Mouse (Mus musculus): Measurements from ENCODE around the gene Stub1. TPM values are rescaled to one million over a fixed set of nuclear protein-coding genes. Genes with fewer than 3 reads are reported as not detected.

Gene Stub1
- total and polyA plus RNA-seq, 2 experiments from 2014 or later, result 115 to 212 TPM

DNA sequence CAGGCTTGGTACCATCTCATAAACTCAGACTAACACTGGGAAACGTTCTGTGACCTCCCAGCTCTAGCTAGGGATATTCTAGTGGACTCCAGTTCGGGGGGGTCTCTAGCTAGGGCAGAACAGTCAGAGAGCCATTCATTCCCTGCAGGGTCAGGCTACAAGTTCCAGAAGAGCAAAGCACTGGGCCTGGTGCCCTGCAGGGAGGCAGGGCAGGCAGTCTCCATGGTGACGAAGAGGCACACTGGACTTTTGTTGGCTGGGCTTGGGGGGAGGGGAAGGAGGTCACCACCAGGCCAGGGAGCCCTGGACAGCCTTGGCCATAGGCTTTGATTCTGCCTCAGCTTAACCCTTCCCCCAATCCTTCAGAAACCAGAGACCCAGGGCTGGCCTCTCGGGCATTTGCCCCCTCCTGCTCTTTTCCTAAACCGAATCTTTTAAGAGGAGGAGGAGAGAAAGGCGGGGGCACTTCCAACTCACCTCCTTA lies 37.6 kb downstream of the Stub1 start, which contains the start of gene AC134908.4:
Gene AC134908.4 (minus strand): TSS at position 51 of the 484 bp plus-strand sequence.
- Histone ChIP-seq H3K4me1 (ENCODE audit: control insufficient read depth, insufficient read depth) (peaks cover 22% of the 10 kb centered on the region; the same call in 1 of the 2 replicates), H3K27ac (ENCODE audit: low read depth) (no peak within 1 kb of the TSS), H3K4me2 (ENCODE audit: low read depth, low read length) (peak within 1 kb of the TSS; percentile 91), H3K9ac (replicated peaks; ENCODE audit: low read depth, low read length) (peak within 1 kb of the TSS; percentile 61), H3K36me3 (replicated peaks; ENCODE audit: control insufficient read depth, insufficient read depth, low read length) (no peaks in the 10 kb centered on the region), H3K9me3 (replicated peaks; ENCODE audit: control insufficient read depth, low read length) (no peaks in the 10 kb centered on the region), H3K27me3 (ENCODE audit: control insufficient read depth, insufficient read depth, low read length) (no peaks in the 10 kb centered on the region), H3K4me3 (ENCODE audit: low read depth, low read length) (peak within 1 kb of the TSS; percentile 94)
- TF ChIP-seq EP300 (IDR thresholded peaks at IDR 0.05; ENCODE audit: low read depth) (no peak), CTCF (IDR thresholded peaks at IDR 0.05; ENCODE audit: low read depth) (no peak)
- DNase-seq (ENCODE audit: low spot score) (no peak), ATAC-seq (ENCODE audit: insufficient read depth, low read depth) (no peak)
- WGBS, result 44% methylated on average over 6 of the region's 6 CpGs

DNA sequence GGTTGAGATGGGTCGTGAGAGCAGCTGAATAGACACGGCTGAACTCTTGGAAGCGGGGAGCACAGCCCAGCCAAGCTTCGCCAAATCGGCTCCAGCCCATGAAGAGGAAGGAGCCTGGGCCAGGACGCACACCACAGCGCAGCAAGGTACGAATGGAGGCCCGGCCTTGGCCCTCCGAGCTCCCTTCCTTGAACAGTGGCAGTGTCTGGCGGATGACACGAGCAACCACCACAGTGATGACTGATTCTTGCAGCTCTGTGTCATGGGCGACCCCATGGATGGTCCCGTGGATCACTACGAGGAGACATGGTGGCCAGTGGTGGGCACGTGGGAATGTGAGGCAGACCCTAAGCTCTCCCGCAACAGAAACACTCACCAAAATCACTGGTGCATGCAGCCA lies 38.2 kb downstream of the Stub1 start:
- H3K4me1 ChIP-seq (ENCODE audit: control insufficient read depth, insufficient read depth), result peaks cover 22% of the 10 kb centered on the region; the same call in 1 of the 2 replicates
- 91% methylated on average over 17 of the region's 17 CpGs for WGBS

DNA sequence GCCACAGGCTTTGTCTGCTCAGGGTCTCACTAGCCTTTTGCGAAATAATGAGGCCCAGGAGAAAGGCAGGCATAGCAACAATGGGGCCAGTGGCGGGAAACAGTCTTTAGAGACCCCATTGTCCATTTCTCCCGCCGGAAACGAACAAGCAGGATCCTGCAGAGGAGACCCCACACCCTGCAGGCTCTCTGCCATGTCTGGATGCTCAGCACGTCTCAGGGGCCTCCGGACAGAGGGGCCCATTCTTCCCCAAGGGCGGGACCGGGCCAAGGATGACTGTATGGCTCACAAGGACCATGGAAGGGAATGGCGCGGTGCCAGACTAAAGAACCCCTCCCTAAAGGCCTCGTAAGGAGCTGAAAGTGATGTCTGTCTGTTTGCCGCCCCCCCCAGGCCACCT lies 39.0 kb downstream of the Stub1 start:
- DNase-seq (ENCODE audit: low spot score) (no peak), ATAC-seq (ENCODE audit: insufficient read depth, low read depth) (no peak)
- Histone ChIP-seq H3K27me3 (ENCODE audit: control insufficient read depth, insufficient read depth, low read length) (no peaks in the 10 kb centered on the region), H3K9me3 (replicated peaks; ENCODE audit: control insufficient read depth, low read length) (no peaks in the 10 kb centered on the region), H3K27ac (ENCODE audit: low read depth) (no peak overlapping the region), H3K9ac (replicated peaks; ENCODE audit: low read depth, low read length) (no peak overlapping the region), H3K4me2 (ENCODE audit: low read depth, low read length) (no peak overlapping the region), H3K4me3 (ENCODE audit: low read depth, low read length) (no peak overlapping the region), H3K4me1 (ENCODE audit: control insufficient read depth, insufficient read depth) (peaks cover 22% of the 10 kb centered on the region; the same call in 1 of the 2 replicates), H3K36me3 (replicated peaks; ENCODE audit: control insufficient read depth, insufficient read depth, low read length) (peaks cover 9% of the 10 kb centered on the region; the same call in 1 of the 2 replicates)
- TF ChIP-seq EP300 (IDR thresholded peaks at IDR 0.05; ENCODE audit: low read depth) (no peak), CTCF (IDR thresholded peaks at IDR 0.05; ENCODE audit: low read depth) (no peak)
- WGBS, result 74% methylated on average over 13 of the region's 13 CpGs

More for the DNA sequence above, 38.2 kb downstream of the Stub1 start:
- H3K9me3 ChIP-seq (replicated peaks; ENCODE audit: control insufficient read depth, low read length), result no peaks in the 10 kb centered on the region
- H3K27me3 ChIP-seq (ENCODE audit: control insufficient read depth, insufficient read depth, low read length), result no peaks in the 10 kb centered on the region
- no peak overlapping the region for H3K4me2 ChIP-seq (ENCODE audit: low read depth, low read length)
- H3K9ac ChIP-seq (replicated peaks; ENCODE audit: low read depth, low read length), result no peak overlapping the region
- no peak for ATAC-seq (ENCODE audit: insufficient read depth, low read depth)
- H3K27ac ChIP-seq (ENCODE audit: low read depth), result no peak overlapping the region
- no peak overlapping the region for H3K4me3 ChIP-seq (ENCODE audit: low read depth, low read length)
- TF ChIP-seq EP300 (IDR thresholded peaks at IDR 0.05; ENCODE audit: low read depth), result no peak
- no peak for TF ChIP-seq CTCF (IDR thresholded peaks at IDR 0.05; ENCODE audit: low read depth)
- no peak for DNase-seq (ENCODE audit: low spot score)
- 0 out of 2 replicates have a peak, but pooled peaks cover 2% of the 10 kb centered on the region for H3K36me3 ChIP-seq (replicated peaks; ENCODE audit: control insufficient read depth, insufficient read depth, low read length)

DNA sequence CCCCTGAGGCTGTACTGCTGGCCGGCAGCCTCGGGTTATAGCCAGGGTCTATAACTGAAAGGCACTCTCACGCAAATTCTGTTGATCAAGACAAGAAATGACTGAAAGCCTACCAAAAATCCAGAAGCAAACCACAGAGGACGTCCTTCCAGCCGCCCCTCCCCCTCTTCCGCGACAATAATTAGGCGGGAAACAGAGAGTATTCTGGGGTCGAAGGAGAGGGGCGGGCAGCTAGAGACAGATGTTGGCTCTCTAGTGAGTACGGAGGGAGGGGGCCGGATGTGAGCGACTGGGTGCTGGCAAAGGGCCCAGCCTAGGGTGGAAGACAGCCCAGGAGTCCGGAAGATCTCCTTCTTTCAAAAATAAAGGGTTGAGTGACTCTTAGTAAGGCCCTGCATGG lies 40.6 kb downstream of the Stub1 start, which contains the start of gene Fam173a:
Gene Fam173a (minus strand): TSS at position 287 of the 400 bp plus-strand sequence.
- TF ChIP-seq EP300 (IDR thresholded peaks at IDR 0.05; ENCODE audit: low read depth) (no peak), CTCF (IDR thresholded peaks at IDR 0.05; ENCODE audit: low read depth) (no peak)
- ATAC-seq (ENCODE audit: insufficient read depth, low read depth), result peak; percentile 74
- DNase-seq (ENCODE audit: low spot score), result peak; percentile 78
- Histone ChIP-seq H3K4me3 (ENCODE audit: low read depth, low read length) (peak within 1 kb of the TSS; percentile 83), H3K36me3 (replicated peaks; ENCODE audit: control insufficient read depth, insufficient read depth, low read length) (peaks cover 14% of the 10 kb centered on the region; the same call in 1 of the 2 replicates), H3K9me3 (replicated peaks; ENCODE audit: control insufficient read depth, low read length) (no peaks in the 10 kb centered on the region), H3K4me2 (ENCODE audit: low read depth, low read length) (peak within 1 kb of the TSS; percentile 91), H3K4me1 (ENCODE audit: control insufficient read depth, insufficient read depth) (peaks cover 22% of the 10 kb centered on the region; the same call in 1 of the 2 replicates), H3K27me3 (ENCODE audit: control insufficient read depth, insufficient read depth, low read length) (no peaks in the 10 kb centered on the region), H3K9ac (replicated peaks; ENCODE audit: low read depth, low read length) (peak within 1 kb of the TSS; percentile 81), H3K27ac (ENCODE audit: low read depth) (peak within 1 kb of the TSS; percentile 92)
- WGBS, result under 1% methylated on average over 14 of the region's 14 CpGs

DNA sequence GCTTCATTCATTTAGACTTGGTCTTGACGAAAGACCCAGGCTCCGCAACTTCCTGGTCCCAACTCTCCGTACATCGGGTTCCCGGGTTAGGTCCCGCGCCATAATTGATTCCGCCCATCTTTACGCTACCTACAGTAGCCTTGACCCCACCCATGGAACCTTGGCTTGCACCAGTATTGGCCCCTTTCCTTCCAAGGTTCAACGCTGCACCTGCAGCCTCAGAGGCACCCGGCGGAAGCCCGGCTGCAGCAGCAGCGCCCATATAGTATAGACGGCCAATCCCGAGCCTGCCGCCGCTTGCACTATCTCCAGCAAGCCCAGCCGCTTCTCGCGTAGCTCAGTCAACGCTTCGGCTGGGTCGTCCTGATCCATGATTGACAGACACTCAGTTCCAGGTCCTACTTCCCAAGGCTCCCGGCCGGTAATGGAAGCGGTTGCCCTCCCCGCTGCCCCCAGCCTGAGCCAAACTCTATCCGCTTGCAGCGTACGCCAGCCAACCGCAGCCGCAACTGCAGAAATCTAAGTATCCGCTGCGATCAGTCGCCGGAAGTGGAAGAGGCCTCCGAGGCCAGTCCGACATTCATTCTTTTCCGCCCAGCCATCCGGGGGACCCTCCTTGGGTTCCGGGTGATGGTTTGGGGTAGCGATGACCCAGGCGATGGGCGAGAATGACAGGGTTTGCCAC lies 41.2 kb downstream of the Stub1 start:
- ATAC-seq (ENCODE audit: insufficient read depth, low read depth) (peak; percentile 74), DNase-seq (ENCODE audit: low spot score) (peak; percentile 66)
- peak overlapping the region; percentile 81 for H3K9ac ChIP-seq (replicated peaks; ENCODE audit: low read depth, low read length)
- H3K4me1 ChIP-seq (ENCODE audit: control insufficient read depth, insufficient read depth), result peaks cover 19% of the 10 kb centered on the region; the same call in 1 of the 2 replicates
- H3K4me2 ChIP-seq (ENCODE audit: low read depth, low read length), result peak overlapping the region; percentile 91
- H3K4me3 ChIP-seq (ENCODE audit: low read depth, low read length), result peak overlapping the region; percentile 83
- H3K27ac ChIP-seq (ENCODE audit: low read depth), result peak overlapping the region; percentile 92
- no peaks in the 10 kb centered on the region for H3K27me3 ChIP-seq (ENCODE audit: control insufficient read depth, insufficient read depth, low read length)
- WGBS, result under 1% methylated on average over 45 of the region's 45 CpGs
- H3K9me3 ChIP-seq (replicated peaks; ENCODE audit: control insufficient read depth, low read length), result no peaks in the 10 kb centered on the region
- peaks cover 18% of the 10 kb centered on the region; the same call in 1 of the 2 replicates for H3K36me3 ChIP-seq (replicated peaks; ENCODE audit: control insufficient read depth, insufficient read depth, low read length)
- TF ChIP-seq EP300 (IDR thresholded peaks at IDR 0.05; ENCODE audit: low read depth) (no peak), CTCF (IDR thresholded peaks at IDR 0.05; ENCODE audit: low read depth) (no peak)
